Mouse (Mus musculus) erythroid progenitor cell, adult 5-6 weeks (primary cell): Measurements from ENCODE around the gene Necap1. TPM values are rescaled to one million over a fixed set of nuclear protein-coding genes. Genes with fewer than 3 reads are reported as not detected.

Experiments
- ATAC-seq: replicated peaks from 2 replicates; pipeline ENCODE4 v1.8.0; 2016; ENCODE audit warnings: moderate number of reproducible peaks, mild to moderate bottlenecking, moderate TSS enrichment, inconsistent platforms; ENCODE audit not compliant: poor library complexity, low FRiP score, severe bottlenecking
- total RNA-seq, 2 experiments: library from RNA; stranded (forward) in 1 of 2; stranded (reverse) in 1 of 2; fragments of 150-400 nt in 1 of 2; fragments of 186-747, 209-891 nt in 1 of 2; gene quantifications; 2 replicates each; pipeline versions ENCODE4 v1.2.3 to v1.2.4; 2015 to 2017; ENCODE audit warnings: low replicate concordance in 2 of 2

Necap1 gene
- total RNA-seq, 2 experiments from 2014 or later, result 8.4 to 15.1 TPM

DNA sequence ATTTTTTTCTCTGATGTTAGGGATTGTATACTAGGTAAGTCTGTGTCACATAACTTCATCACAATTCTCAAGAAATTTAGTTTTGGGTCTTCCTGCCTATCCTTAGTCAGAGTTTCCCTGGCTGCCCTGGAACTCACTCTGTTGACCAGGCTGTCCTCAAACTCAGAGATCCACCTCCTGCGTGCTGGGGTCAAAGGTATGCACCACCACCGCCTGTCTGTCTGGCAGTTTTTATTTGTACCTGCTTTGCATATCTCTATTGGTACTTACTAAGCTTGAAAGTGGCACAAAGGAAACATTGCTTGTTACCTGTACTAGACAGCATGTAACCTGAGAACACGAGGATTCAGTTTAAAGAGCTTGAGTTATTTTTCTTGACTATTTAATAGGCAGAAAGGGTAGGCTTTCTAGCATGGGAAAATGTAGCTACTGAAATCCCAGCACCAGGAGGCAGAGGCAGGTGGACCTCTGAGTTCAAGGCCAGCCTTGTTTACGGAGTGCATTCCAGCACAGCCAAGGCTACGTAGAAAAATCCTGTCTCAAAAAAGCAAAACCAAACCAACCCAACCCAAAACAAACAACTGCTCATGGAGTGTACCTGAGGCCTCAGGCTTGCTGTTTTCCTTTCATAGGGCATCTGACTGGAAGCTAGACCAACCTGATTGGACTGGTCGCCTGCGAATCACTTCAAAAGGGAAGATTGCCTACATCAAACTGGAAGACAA is 5.7 kb downstream of the Necap1 start:
- no peak for ATAC-seq

DNA sequence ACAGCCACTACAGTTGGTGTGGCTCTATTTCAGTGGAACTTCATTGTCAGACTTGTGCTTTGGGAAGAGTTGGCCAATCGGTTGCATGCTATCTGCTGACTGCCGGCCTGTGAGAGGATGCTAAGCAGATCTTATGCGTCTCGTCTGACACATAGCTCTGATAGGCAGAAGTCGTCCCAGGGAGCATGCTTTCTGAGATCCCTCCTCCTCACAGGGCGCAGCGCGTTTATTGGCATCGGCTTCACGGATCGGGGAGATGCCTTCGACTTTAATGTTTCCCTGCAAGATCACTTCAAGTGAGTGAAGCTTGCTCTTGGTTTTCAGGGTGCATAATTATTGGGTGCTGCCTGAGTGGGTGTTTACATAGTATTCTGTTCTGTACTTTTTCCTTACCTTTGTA is 7.0 kb downstream of the Necap1 start:
- ATAC-seq, result no peak

DNA sequence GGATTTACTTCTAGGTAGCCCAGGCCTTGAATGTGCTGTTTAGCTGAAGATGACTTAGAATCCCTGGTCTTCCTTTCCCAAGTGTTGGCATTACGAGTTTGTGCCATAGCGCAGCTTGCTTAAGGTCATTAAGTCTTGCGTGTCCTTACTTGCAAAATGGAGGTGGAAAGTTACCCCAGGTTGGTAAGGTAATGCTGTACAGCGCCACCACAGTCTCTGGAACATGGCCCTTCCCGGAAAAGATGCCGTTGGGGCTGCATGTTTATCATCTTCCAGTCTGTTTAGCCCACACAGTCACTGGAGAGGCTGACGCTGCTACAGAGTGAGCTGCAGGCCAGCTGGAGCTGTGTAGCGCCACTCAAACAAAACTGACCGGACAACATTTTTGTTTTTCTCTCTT is 9.3 kb downstream of the Necap1 start:
- ATAC-seq, result no peak

DNA sequence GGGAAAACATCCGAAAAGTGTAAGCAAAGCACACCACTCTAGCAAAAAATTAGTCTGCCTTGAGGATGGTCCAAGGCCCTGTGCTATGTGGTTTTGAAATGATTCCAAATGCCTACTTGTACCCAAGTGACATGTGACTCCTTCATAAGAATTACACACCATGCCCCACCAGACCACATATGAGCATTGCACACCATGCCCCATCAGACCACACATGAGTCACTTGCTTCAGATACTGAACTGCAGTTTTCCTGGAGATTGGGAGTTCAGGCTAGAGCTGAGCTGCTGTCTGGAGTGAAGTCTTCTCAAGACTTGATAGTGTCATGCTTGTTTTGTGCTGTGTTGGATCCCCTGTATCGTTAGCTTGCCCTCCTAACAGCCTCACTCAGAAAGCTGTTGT is 15.3 kb downstream of the Necap1 start:
- ATAC-seq, result no peak

DNA sequence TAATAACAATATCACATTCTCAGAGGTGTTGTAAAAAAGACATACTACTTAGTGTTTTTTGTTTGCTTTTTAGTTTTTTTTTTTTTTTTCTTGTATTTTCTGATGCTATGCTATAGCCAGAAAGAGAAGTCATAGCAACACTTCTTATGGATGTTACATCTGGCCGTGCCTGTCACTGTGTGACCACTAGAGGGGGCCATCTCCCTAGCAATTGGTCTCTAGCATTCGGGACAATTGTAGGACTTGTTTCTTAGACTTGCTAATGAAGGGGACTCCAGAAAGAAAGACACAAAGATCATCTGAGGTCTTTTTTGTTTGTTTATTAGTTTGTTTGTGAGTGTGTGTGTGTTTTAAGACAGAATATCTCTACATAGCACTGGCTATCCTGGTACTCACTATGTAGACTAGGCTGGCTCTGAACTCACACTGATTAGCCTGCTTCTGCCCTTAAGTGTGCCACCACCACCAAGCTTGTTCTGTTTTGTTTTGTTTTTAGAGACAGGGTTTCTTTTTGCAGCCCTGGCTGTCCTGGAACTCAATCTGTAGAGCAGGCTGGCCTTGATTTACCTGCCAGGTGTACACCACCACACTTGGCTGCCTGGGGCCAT is 18.3 kb downstream of the Necap1 start:
- peak; percentile 73; the same call in 1 of the 2 replicates for ATAC-seq

DNA sequence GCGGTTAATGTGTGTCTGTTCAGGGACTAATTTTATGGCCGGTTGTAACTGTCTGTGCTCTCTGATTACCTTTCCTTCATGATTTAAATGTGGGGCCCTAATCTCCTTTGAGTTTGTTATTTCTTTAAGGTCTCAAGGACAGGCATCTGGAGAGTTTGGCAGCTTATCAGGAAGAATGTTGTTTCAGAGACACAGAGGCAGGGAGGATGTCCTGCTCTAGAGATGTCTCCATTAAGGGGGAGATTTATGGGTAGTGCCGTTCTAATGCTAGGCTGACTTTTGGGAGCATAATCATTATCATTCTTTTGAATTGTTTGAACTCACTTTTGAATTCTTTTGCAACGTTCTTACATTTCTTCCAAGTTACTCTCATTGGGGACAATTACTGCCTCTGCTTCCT is 45.6 kb downstream of the Necap1 start:
- no peak for ATAC-seq

DNA sequence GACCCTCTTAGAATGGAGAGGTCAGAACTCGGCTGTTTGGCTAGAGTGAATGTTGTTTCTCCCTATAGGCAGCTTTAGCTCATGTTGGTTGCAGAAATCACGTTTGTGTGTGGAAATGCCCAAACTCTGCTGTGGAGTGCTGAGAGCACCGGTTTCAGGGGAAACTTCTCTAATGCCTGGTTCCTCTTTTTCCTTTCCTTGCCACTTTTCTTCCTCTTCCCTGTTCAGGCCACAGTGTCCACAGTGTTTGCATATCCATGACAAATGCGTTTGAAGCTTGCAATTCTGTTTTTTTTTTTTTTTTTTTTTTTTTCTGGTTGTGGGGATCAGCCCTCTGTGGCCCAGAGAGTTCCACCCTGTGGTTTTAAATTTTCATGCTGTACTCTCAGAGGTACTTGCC is 47.2 kb downstream of the Necap1 start, which contains the start of gene Clec4a1:
Gene Clec4a1, plus strand, starts transcription at position 398 of the 400 bp plus-strand sequence.
- no peak for ATAC-seq

DNA sequence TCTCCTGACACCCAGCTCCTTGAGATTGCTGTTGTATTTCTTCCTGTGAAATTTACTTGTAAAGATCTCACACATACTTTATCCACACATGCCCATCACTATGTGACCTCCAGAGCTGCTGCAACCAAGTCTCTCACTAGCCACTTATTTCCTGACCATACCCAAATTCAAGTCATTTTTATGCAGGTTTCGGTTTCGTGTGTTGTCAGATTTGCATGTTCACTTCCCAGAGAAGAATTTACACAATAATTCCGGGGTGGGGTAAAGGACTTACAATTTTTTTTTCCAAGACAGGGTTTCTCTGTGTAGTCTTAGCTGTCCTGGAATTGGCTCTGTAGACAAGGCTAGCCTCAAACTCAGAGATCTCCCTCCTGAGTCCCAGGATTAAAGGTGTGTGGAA is 60.6 kb downstream of the Necap1 start:
- no peak for ATAC-seq

Other genes with a start within 250 kb of the Necap1 start
- gene Dppa3, start 248.1 kb upstream of the Necap1 start, total RNA-seq (2015; ENCODE audit: low replicate concordance), result not detected in 2 replicates
- not detected in 2 replicates for gene Dppa3, start 248.1 kb upstream of the Necap1 start, total RNA-seq (2017; ENCODE audit: low replicate concordance)
- not detected in 2 replicates for gene Nanog, start 167.0 kb upstream of the Necap1 start, total RNA-seq (2015; ENCODE audit: low replicate concordance)
- not detected in 2 replicates for gene Nanog, start 167.0 kb upstream of the Necap1 start, total RNA-seq (2017; ENCODE audit: low replicate concordance)
- gene Slc2a3, start 72.8 kb upstream of the Necap1 start, total RNA-seq (2015; ENCODE audit: low replicate concordance), result 9.4 and 13.4 TPM in 2 replicates
- gene Slc2a3, start 72.8 kb upstream of the Necap1 start, total RNA-seq (2017; ENCODE audit: low replicate concordance), result 9.4 and 10.8 TPM in 2 replicates
- gene Foxj2, start 54.6 kb upstream of the Necap1 start, total RNA-seq (2015; ENCODE audit: low replicate concordance), result 9.4 and 17.6 TPM in 2 replicates
- 5.2 and 9.2 TPM in 2 replicates for gene Foxj2, start 54.6 kb upstream of the Necap1 start, total RNA-seq (2017; ENCODE audit: low replicate concordance)
- 1.3 and 1.4 TPM in 2 replicates for gene C3ar1, start 18.3 kb upstream of the Necap1 start, total RNA-seq (2015; ENCODE audit: low replicate concordance)
- gene C3ar1, start 18.3 kb upstream of the Necap1 start, total RNA-seq (2017; ENCODE audit: low replicate concordance), result 0.26 TPM in 1 of 2 replicates, not detected in the other
- 36.9 and 48.7 TPM in 2 replicates for gene Clec4a1, start 47.4 kb downstream of the Necap1 start, total RNA-seq (2015; ENCODE audit: low replicate concordance)
- 6.4 and 11.0 TPM in 2 replicates for gene Clec4a1, start 47.4 kb downstream of the Necap1 start, total RNA-seq (2017; ENCODE audit: low replicate concordance)
- gene Clec4a3, start 78.0 kb downstream of the Necap1 start, total RNA-seq (2015; ENCODE audit: low replicate concordance), result 25.2 and 26.0 TPM in 2 replicates
- 8.1 and 20.3 TPM in 2 replicates for gene Clec4a3, start 78.0 kb downstream of the Necap1 start, total RNA-seq (2017; ENCODE audit: low replicate concordance)
- gene Clec4a4, start 115.9 kb downstream of the Necap1 start, total RNA-seq (2015; ENCODE audit: low replicate concordance), result 2.9 TPM in 1 of 2 replicates, not detected in the other
- gene Clec4a4, start 115.9 kb downstream of the Necap1 start, total RNA-seq (2017; ENCODE audit: low replicate concordance), result not detected in 2 replicates
- gene Clec4b1, start 175.5 kb downstream of the Necap1 start, total RNA-seq (2015; ENCODE audit: low replicate concordance), result 5.0 and 23.9 TPM in 2 replicates
- gene Clec4b1, start 175.5 kb downstream of the Necap1 start, total RNA-seq (2017; ENCODE audit: low replicate concordance), result 4.8 TPM in 1 of 2 replicates, not detected in the other
- gene Clec4a2, start 232.0 kb downstream of the Necap1 start, total RNA-seq (2015; ENCODE audit: low replicate concordance), result 38.2 and 49.0 TPM in 2 replicates
- 16.3 and 45.9 TPM in 2 replicates for gene Clec4a2, start 232.0 kb downstream of the Necap1 start, total RNA-seq (2017; ENCODE audit: low replicate concordance)